Mouse (Mus musculus) hindbrain, embryonic 13.5 days (tissue): ENCODE data around the gene Pex16. TPM values are rescaled to one million over a fixed set of nuclear protein-coding genes. Genes with fewer than 3 reads are reported as not detected.
A peak's percentile ranks its signal among the peaks of the same experiment; 100 is the strongest.
"Not testable (repeated sequence)": the region's sequence is repeated elsewhere in the genome, so short reads cannot be mapped to it uniquely, and the experiment has no call there.

ENCODE experiments used
- ATAC-seq: fragments of 200-750 bp; cut with Nextera tagmentation; 2 replicates; pipeline ENCODE4 v1.8.0; 2017; ENCODE audit warnings: moderate TSS enrichment; ENCODE audit not compliant: low FRiP score
- H3K27ac ChIP-seq: fragments of 300-500 bp; sonication (generic); 2 replicates; pipeline ENCODE4 v1.5.1; 2015; ENCODE audit warnings: inconsistent platforms, mild to moderate bottlenecking, moderate library complexity
- H3K27me3 ChIP-seq: fragments of 300-500 bp; sonication (generic); 2 replicates; pipeline ENCODE4 v1.6.1; 2015; ENCODE audit warnings: mild to moderate bottlenecking, inconsistent platforms
- H3K36me3 ChIP-seq: fragments of 300-500 bp; sonication (generic); 2 replicates; pipeline ENCODE4 v1.6.1; 2015; ENCODE audit warnings: mild to moderate bottlenecking, inconsistent platforms
- H3K4me1 ChIP-seq: fragments of 300-500 bp; sonication (generic); replicated peaks from 2 replicates; pipeline ENCODE4 v1.6.1; 2015; ENCODE audit warnings: inconsistent platforms
- H3K4me2 ChIP-seq: fragments of 300-500 bp; sonication (generic); 2 replicates; pipeline ENCODE4 v1.6.1; 2015; ENCODE audit warnings: inconsistent platforms, mild to moderate bottlenecking, moderate library complexity
- H3K4me3 ChIP-seq: fragments of 300-500 bp; sonication (generic); 2 replicates; pipeline ENCODE4 v1.5.1; 2015; ENCODE audit warnings: mild to moderate bottlenecking, inconsistent platforms
- H3K9ac ChIP-seq: fragments of 300-500 bp; sonication (generic); 2 replicates; pipeline ENCODE4 v1.6.1; 2015; ENCODE audit warnings: mild to moderate bottlenecking, inconsistent platforms
- H3K9me3 ChIP-seq: fragments of 300-500 bp; sonication (generic); 2 replicates; pipeline ENCODE4 v1.6.1; 2016; ENCODE audit warnings: inconsistent platforms
- WGBS: fragments of 180-500 bp; shearing (Covaris S2); methylation state at CpG from one replicate; pipeline ENCODE4 v1.1.7; 2015; 5-methylcytosine and 5-hydroxymethylcytosine counted together
- polyA plus RNA-seq: library from polyadenylated mRNA; unstranded; fragments of >200 nt; fragmentation: Nextera tagmentation; extraction: Ambion mirVana; gene quantifications from 2 replicates; pipeline ENCODE4 v1.2.1, GENCODE M21; 2015

Pex16 gene
- polyA plus RNA-seq, 1 experiment from 2014 or later: 35.7 TPM

- Histone ChIP-seq H3K9me3 (no peaks in the 10 kb centered on the region), H3K4me3 (peak overlapping the region; percentile 33), H3K27me3 (no peaks in the 10 kb centered on the region), H3K9ac (peak overlapping the region; percentile 71), H3K4me2 (peak overlapping the region; percentile 56), H3K4me1 (peaks cover 69% of the 10 kb centered on the region), H3K36me3 (peaks cover 2% of the 10 kb centered on the region; the same call in 1 of the 2 replicates), H3K27ac (peak overlapping the region; percentile 93)
- 5% methylated on average over 26 of the region's 26 CpGs for WGBS
- ATAC-seq: no peak
Observed at GRCm38 (mm10) chr2:92392318-92393264, 18.1 kb downstream of the Pex16 start.

- H3K9me3 ChIP-seq: no peaks in the 10 kb centered on the region
- no peak overlapping the region for H3K4me3 ChIP-seq
- 92% methylated on average over 3 of the region's 3 CpGs for WGBS
- H3K9ac ChIP-seq: no peak overlapping the region
- no peak for ATAC-seq
- peaks cover 71% of the 10 kb centered on the region for H3K4me1 ChIP-seq
- H3K36me3 ChIP-seq: no peaks in the 10 kb centered on the region
- H3K27me3 ChIP-seq: no peaks in the 10 kb centered on the region
- H3K4me2 ChIP-seq: no peak overlapping the region
- no peak overlapping the region for H3K27ac ChIP-seq
Observed at GRCm38 (mm10) chr2:92395535-92395934, 21.1 kb downstream of the Pex16 start.

DNA sequence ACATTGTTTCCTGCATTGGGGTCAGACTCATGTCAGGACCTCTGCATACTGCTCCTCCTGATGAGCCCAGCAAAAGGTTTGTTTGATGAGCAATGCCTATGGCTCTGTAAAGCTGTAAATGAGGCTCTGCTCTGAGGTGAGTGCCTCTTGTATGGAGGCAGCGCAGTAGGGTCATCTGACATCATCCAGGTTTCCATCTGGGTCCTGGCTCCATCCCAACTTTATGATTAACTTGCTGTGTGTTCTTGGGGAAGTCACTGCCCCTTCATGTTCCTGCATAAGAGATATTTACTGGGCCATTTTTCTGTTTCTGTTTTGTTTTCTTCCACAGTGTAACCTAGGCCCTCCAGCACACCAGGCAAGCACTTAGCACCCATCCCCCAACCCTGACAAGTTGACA, 23.0 kb downstream of the Pex16 start:
- 85% methylated on average over 1 of the region's 1 CpGs for WGBS
- Histone ChIP-seq H3K4me1 (peaks cover 59% of the 10 kb centered on the region), H3K27me3 (no peaks in the 10 kb centered on the region), H3K4me3 (no peak overlapping the region), H3K9ac (no peak overlapping the region), H3K36me3 (no peaks in the 10 kb centered on the region), H3K4me2 (peak overlapping the region; percentile 1), H3K9me3 (no peaks in the 10 kb centered on the region), H3K27ac (no peak overlapping the region)
- no peak for ATAC-seq

- H3K27ac ChIP-seq: peak overlapping the region; percentile 88; the same call in 1 of the 2 replicates
- ATAC-seq: not testable (repeated sequence)
Observed at GRCm38 (mm10) chr2:92399877-92400276, 25.4 kb downstream of the Pex16 start.

GRCm38 (mm10) chr2:92400682-92401081, 26.2 kb downstream of the Pex16 start:
- Histone ChIP-seq H3K27ac (peak overlapping the region; percentile 88), H3K27me3 (no peaks in the 10 kb centered on the region), H3K4me1 (peaks cover 61% of the 10 kb centered on the region), H3K9ac (peak overlapping the region; percentile 96), H3K4me2 (peak overlapping the region; percentile 83), H3K4me3 (peak overlapping the region; percentile 81), H3K36me3 (peaks cover 20% of the 10 kb centered on the region), H3K9me3 (no peaks in the 10 kb centered on the region)
- WGBS: 1% methylated on average over 22 of the region's 22 CpGs
- peak; percentile 12 for ATAC-seq

More at GRCm38 (mm10) chr2:92399877-92400276, 25.4 kb downstream of the Pex16 start:
- WGBS: 45% methylated on average over 3 of the region's 4 CpGs
- not testable (repeated sequence) for H3K27me3 ChIP-seq, H3K9me3 ChIP-seq
- Histone ChIP-seq H3K4me3 (peak overlapping the region; percentile 81), H3K4me1 (peaks cover 53% of the 10 kb centered on the region), H3K4me2 (peak overlapping the region; percentile 83), H3K9ac (peak overlapping the region; percentile 96; the same call in 1 of the 2 replicates), H3K36me3 (peaks cover 12% of the 10 kb centered on the region)

GRCm38 (mm10) chr2:92401091-92401561, 26.6 kb downstream of the Pex16 start, which contains the start of gene Mapk8ip1:
Gene Mapk8ip1 (minus strand): TSS chr2:92401263.
- H3K9me3 ChIP-seq: no peaks in the 10 kb centered on the region
- H3K9ac ChIP-seq: peak within 1 kb of the TSS; percentile 96
- peak; percentile 57 for ATAC-seq
- peak within 1 kb of the TSS; percentile 81 for H3K4me3 ChIP-seq
- peaks cover 66% of the 10 kb centered on the region for H3K4me1 ChIP-seq
- peak within 1 kb of the TSS; percentile 88 for H3K27ac ChIP-seq
- no peaks in the 10 kb centered on the region for H3K27me3 ChIP-seq
- H3K4me2 ChIP-seq: peak within 1 kb of the TSS; percentile 83
- H3K36me3 ChIP-seq: peaks cover 24% of the 10 kb centered on the region
- 1% methylated on average over 45 of the region's 59 CpGs for WGBS

DNA sequence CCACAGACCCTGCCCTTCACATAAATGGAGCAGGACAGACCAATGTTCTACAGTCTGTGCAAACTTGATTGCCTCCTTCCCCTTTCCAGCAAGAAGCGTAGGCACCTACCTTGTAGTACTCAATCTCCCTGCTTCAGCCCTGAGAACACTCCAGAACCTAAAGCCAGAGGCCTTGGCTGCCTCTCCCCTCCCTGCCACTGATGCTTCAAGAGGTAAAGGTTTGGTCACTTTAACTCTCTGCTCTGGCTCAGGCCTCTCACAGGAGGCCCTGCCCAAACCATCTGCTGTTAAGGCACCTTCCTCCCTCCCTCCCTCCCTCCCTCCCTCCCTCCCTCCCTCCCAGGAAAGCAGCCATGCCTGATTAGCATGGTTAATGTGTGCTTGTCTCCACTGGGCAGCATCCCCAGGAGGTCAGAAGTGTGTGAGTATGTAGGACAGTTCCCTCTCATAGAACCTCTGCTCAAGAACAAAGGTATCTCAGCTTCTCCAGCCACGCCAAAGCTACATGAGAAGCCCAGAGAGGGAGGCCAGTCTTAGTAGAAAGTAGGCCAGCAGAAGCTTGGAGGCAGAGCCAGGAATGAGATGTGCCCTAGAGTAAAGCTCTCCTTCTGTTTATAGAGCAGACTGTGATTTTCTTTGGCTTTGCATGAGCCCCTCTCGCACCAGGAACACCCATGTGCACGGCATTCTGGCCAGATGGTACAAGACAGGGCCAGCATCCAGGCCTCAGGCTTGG, 28.3 kb downstream of the Pex16 start:
- peaks cover 39% of the 10 kb centered on the region for H3K36me3 ChIP-seq
- no peaks in the 10 kb centered on the region for H3K27me3 ChIP-seq
- H3K9ac ChIP-seq: 0 out of 2 replicates have a peak overlapping the region, but pooled peaks have one; percentile 20
- H3K4me1 ChIP-seq: peaks cover 56% of the 10 kb centered on the region
- no peak overlapping the region for H3K4me3 ChIP-seq
- 62% methylated on average over 4 of the region's 4 CpGs for WGBS
- peak overlapping the region; percentile 52 for H3K27ac ChIP-seq
- ATAC-seq: no peak
- H3K4me2 ChIP-seq: no peak overlapping the region
- no peaks in the 10 kb centered on the region for H3K9me3 ChIP-seq

DNA sequence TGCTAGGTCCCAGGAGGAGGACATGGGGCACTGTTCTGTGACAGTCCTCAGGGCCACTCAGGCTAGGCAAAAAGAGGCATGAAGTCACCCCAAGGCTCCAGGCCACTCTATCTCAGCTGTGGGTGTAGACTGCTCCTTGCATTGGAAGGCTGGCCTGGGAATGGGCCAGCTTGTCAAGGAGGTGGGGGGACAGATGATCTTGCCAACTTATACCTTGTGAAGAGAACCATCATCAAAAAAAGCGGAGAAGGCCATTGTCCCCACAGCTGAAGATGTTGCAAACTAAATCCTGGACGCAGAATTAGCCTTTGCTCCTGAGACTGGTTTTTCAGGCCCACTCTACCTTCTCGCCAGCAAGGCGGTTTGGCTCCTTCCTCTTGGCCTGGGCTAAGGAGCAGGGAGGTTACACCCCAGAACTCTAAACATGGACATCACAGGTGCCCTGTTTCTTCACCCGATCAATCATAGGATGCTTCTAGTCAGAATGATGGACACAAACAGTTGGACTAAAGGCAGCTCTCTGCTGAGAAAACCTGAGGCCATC, 29.4 kb downstream of the Pex16 start:
- WGBS: 96% methylated on average over 5 of the region's 5 CpGs
- Histone ChIP-seq H3K27me3 (no peaks in the 10 kb centered on the region), H3K4me1 (peaks cover 46% of the 10 kb centered on the region), H3K9ac (no peak overlapping the region), H3K4me3 (no peak overlapping the region), H3K4me2 (no peak overlapping the region), H3K36me3 (peaks cover 50% of the 10 kb centered on the region), H3K9me3 (no peaks in the 10 kb centered on the region), H3K27ac (no peak overlapping the region)
- no peak for ATAC-seq

- H3K27ac ChIP-seq: peak overlapping the region; percentile 58; the same call in 1 of the 2 replicates
- H3K4me1 ChIP-seq: peaks cover 37% of the 10 kb centered on the region
- no peak overlapping the region for H3K4me3 ChIP-seq
- no peaks in the 10 kb centered on the region for H3K9me3 ChIP-seq
- no peak for ATAC-seq
- no peak overlapping the region for H3K4me2 ChIP-seq
- H3K27me3 ChIP-seq: no peaks in the 10 kb centered on the region
- peaks cover 59% of the 10 kb centered on the region for H3K36me3 ChIP-seq
- WGBS: 87% methylated on average over 6 of the region's 6 CpGs
- peak overlapping the region; percentile 15 for H3K9ac ChIP-seq
Observed at GRCm38 (mm10) chr2:92404737-92405136, 30.3 kb downstream of the Pex16 start.

DNA sequence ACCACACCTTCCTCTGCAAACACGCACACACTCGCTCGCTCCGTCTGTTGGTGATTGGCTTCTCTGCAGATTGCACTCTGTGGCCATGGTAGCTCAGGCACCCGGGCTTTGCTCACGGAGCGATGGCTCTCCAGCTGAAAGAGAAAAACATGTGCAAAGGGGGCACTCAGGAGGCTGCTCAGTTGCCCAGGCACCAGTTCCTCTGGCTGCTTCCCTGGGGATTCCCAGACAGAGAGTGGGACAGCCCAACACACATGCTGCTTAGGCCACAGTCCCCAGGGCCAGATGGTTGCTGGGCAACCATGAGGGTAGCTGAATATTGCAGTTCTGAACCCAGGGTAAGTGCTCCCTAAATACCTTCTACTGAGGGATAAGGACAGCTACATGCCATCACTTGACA, 31.2 kb downstream of the Pex16 start:
- H3K4me2 ChIP-seq: no peak overlapping the region
- WGBS: 59% methylated on average over 7 of the region's 7 CpGs
- H3K27ac ChIP-seq: peak overlapping the region; percentile 58
- no peaks in the 10 kb centered on the region for H3K27me3 ChIP-seq
- H3K9me3 ChIP-seq: no peaks in the 10 kb centered on the region
- peaks cover 68% of the 10 kb centered on the region for H3K36me3 ChIP-seq
- no peak overlapping the region for H3K4me3 ChIP-seq
- peaks cover 29% of the 10 kb centered on the region for H3K4me1 ChIP-seq
- peak overlapping the region; percentile 15; the same call in 1 of the 2 replicates for H3K9ac ChIP-seq
- ATAC-seq: 0 out of 2 replicates have a peak, but pooled peaks have one; percentile 31

DNA sequence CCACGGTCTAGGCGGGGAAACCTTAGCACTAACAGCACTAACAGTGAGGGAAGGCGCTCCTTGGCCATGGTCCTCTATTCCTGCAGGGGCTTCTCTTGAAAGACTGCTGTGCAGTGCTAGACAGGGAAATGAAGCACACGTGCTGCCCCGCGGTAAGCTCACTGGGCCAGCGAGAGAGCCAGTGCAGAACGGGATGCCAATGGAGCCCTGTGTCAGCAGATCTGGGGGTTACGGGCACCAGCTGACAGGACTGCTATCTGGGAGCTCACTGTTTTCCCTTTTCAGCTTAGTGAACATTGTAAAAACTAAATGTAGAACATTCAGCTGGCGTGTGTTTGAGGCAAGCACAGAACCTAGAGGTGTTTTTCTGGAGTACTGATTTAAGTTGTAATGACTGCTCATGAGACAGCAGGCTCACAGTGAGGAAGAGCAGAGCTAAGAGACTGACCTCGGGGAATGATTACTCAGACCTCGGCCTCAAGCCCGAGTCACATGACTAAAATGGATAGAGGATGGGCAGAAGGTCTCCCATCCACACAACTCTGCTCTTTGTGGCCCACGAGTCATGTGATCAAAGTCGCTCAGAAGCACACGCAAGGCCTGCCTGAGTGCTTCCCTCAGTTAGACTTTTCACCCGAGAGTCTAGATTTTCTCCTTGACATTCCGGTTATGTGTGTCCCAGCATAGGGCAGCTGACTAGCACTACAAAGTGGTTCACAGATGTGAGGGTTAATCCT, 34.0 kb downstream of the Pex16 start:
- no peak for ATAC-seq
- H3K4me1 ChIP-seq: peaks cover 19% of the 10 kb centered on the region

More for the DNA sequence above, 34.0 kb downstream of the Pex16 start:
- no peaks in the 10 kb centered on the region for H3K9me3 ChIP-seq
- WGBS: 92% methylated on average over 18 of the region's 18 CpGs
- H3K4me3 ChIP-seq: no peak overlapping the region
- peaks cover 95% of the 10 kb centered on the region for H3K36me3 ChIP-seq
- no peak overlapping the region for H3K4me2 ChIP-seq
- no peak overlapping the region for H3K9ac ChIP-seq
- peak overlapping the region; percentile 31; the same call in 1 of the 2 replicates for H3K27ac ChIP-seq
- no peaks in the 10 kb centered on the region for H3K27me3 ChIP-seq
